Mouse (Mus musculus) G1E-ER4 (cell line): ENCODE measurements around the gene Dcaf8. TPM values are rescaled to one million over a fixed set of nuclear protein-coding genes. Genes with fewer than 3 reads are reported as not detected.

Experiments used
- GATA1 ChIP-seq: IDR thresholded peaks from one replicate; pipeline ENCODE4 v1.8.0; 2012; ENCODE audit warnings: low read length, inconsistent platforms
- polyA plus RNA-seq: library from polyadenylated mRNA; stranded (reverse); fragments of >175 nt; gene quantifications from 2 replicates; pipeline ENCODE4 v1.2.3, GENCODE M21; 2012

The Dcaf8 gene
- polyA plus RNA-seq = 57.7 and 66.4 TPM in 2 replicates

- TF ChIP-seq GATA1 = no peak
Observed at GRCm38 (mm10) chr1:172147835-172148278, at the start of gene Dcaf8. Dcaf8 (plus strand) TSS chr1:172148084.

GRCm38 (mm10) chr1:172099325-172100033, 48.4 kb upstream of the Dcaf8 start:
- TF ChIP-seq GATA1 = no peak

- TF ChIP-seq GATA1 = no peak
Observed at GRCm38 (mm10) chr1:172103619-172104018, 44.3 kb upstream of the Dcaf8 start.

GRCm38 (mm10) chr1:172105101-172105500, 42.8 kb upstream of the Dcaf8 start:
- TF ChIP-seq GATA1 = no peak

GRCm38 (mm10) chr1:172107777-172108477, 40.0 kb upstream of the Dcaf8 start:
- no peak for TF ChIP-seq GATA1

- no peak for TF ChIP-seq GATA1
Observed at GRCm38 (mm10) chr1:172116948-172117347, 30.9 kb upstream of the Dcaf8 start.

DNA sequence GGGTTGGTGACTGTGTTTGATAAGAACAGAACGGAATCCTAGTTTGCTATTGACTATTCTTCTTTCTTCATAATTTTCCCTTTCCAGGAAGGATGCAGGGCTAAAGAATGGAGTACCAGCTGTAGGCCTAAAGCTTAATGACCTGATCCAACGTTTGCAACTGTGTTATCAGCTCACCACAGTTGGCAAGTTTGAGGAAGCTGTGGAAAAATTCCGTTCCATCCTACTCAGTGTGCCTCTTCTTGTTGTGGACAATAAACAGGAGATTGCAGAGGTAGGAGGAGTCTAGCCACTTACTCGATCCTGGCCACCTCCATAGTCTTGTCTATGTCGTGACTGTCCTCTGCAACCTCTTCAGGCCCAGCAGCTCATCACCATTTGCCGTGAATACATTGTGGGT, 28.8 kb upstream of the Dcaf8 start:
- no peak for TF ChIP-seq GATA1

DNA sequence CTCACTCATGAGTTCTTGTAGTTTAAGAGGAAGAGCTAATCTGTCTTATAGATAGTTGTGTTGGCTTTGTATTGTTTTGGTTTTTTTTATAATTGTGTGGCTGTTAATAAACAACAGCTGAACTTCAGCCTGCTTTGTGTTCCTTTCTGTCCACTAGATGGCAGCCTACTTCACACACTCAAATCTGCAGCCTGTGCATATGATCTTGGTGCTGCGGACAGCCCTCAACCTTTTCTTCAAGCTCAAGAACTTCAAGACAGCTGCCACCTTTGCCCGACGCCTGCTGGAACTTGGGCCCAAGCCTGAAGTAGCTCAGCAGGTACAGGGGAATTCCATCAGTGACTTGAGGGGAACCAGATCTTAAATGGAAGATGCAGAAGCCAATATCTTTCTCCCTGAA, 28.2 kb upstream of the Dcaf8 start:
- TF ChIP-seq GATA1 = no peak

DNA sequence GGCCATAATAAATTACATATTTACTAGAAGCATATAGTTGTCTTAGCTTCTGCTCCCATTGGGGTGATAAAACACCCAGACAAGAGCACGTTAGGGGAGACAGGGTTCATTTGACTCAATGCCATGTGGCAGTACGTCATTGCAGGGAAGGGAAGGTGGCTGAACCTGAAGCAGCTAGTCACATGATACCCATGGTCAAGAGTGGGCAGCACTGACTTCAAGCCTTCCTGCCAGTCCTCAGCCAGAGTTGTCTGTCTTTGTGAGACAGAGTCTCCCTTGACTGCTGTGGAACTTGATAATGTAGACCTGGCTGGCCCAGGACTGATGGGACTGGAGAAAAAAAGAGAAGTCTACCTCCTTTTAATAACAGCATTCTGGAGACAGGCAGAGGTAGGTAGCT, 25.2 kb upstream of the Dcaf8 start:
- no peak for TF ChIP-seq GATA1

- TF ChIP-seq GATA1 = no peak
Observed at GRCm38 (mm10) chr1:172124572-172124971, 23.3 kb upstream of the Dcaf8 start.

GRCm38 (mm10) chr1:172126376-172127347, 21.2 kb upstream of the Dcaf8 start, which contains the start of gene Pex19:
Pex19 (plus strand) TSS chr1:172126755.
- no peak for TF ChIP-seq GATA1

DNA sequence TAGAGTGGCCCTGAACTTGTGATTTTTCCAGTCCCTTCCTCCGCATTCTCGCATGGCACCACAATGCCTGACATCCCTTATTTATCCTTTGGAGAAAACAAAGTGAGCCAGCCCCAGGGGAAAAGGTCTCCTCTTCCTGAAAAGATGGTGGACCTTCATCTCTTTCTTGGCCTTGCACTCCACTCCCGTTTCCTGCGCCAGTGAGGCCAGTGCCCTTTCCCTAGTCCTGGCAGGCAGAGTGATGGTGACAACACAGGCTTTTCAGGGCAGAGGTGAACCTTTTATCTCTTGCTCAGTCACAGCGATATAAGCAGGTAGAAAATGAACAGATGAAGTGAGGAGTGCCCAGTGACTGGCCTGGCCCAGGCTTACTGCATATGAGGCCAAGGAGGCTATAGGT, 20.4 kb upstream of the Dcaf8 start:
- TF ChIP-seq GATA1 = no peak

GRCm38 (mm10) chr1:172128563-172128962, 19.3 kb upstream of the Dcaf8 start:
- no peak for TF ChIP-seq GATA1

DNA sequence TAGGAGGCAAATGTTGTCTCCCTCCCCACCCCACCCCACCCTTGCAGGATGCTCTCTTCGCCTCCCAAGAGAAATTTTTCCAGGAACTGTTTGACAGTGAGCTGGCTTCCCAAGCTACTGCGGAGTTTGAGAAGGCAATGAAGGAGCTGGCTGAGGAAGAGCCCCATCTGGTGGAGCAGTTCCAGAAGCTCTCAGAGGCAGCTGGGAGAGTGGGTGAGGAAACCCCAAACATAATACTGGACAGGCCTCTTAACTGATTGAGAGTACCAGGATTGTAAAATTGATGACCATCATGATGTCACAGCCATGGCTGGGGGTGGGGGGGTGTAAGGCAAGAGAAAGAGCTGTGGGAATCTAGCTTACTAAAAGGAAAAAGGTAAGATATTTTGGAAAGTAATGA, 18.8 kb upstream of the Dcaf8 start:
- no peak for TF ChIP-seq GATA1

- no peak for TF ChIP-seq GATA1
Observed at GRCm38 (mm10) chr1:172129780-172130179, 18.1 kb upstream of the Dcaf8 start.

- no peak for TF ChIP-seq GATA1
Observed at GRCm38 (mm10) chr1:172132319-172132718, 15.6 kb upstream of the Dcaf8 start.

GRCm38 (mm10) chr1:172133535-172133934, 14.3 kb upstream of the Dcaf8 start:
- TF ChIP-seq GATA1 = no peak
